Mouse (Mus musculus): Measurements from ENCODE around the gene Eras. TPM values are rescaled to one million over a fixed set of nuclear protein-coding genes. Genes with fewer than 3 reads are reported as not detected.
A peak's percentile ranks its signal among the peaks of the same experiment; 100 is the strongest.
"Not testable (repeated sequence)": the region's sequence is repeated elsewhere in the genome, so short reads cannot be mapped to it uniquely, and the experiment has no call there.

Gene Eras
- total RNA-seq, 2 experiments from 2014 or later = not detected

DNA sequence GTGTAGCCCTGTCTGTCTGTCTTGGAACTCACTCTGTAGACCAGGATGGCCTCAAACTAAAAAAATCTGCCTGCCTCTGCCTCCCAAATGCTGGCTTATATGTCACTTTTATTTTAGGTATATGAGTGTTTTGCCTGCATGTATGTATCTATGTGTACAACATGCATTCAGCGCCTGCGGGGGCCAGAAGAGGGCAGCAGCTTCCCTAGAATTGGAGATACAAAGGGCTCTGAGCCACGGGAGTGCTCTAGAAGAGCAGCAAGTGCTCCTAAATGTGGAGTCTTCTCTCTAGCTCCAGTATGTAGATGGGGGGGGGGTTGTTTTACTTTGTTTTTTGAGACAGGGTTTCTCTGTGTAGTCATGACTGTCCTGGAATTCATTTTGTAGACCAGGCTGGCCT is 12.7 kb downstream of the Eras start:
- intact Hi-C loops (cut with DNase I) = loop anchor here (2.0 kb wide), 1 partner anchor 101 kb away; no protein-coding TSS in a partner anchor
- peak in 1 of 2 experiments; percentile 14 for DNase-seq

DNA sequence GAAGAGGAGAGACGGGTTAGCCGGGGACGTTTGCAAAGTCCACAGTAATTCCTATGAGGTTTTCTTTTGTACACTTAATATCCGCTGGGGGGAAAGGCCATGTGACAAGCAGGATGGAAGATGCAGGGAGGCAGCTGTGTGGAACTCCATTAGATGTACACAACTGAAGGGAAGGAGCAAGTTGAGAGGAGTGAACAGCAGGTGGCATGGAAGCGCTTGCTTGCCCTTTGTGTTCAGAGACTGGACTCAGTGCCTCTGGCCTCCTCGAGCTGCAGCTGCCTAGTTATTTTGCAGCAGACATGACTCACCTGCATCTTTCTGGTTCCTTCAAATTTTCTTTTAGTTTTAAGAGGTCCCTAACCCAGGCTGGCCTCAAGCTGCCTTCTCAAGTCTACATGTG is 17.9 kb downstream of the Eras start:
- DNase-seq = no peak
- intact Hi-C loops (cut with DNase I) = no loop called here

DNA sequence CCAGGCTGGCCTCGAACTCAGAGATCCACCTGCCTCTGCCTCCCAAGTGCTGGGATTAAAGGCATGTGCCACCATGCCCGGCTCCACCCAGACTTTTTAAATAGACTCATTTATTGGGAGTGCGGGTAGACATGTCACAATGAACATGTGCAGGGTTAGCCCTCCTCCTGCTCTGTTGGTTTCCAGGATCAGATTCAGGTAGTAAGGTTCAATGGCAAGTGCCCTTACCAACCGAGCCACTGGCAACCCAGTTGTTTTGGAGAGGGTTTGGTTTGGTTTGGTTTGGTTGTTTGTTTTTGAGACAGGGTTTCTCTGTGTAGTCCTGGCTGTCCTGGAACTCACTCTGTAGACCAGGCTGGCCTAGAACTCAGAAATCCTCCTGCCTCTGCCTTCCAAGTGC is 19.2 kb downstream of the Eras start, which contains the start of gene Gm10490:
Gene Gm10490, plus strand, starts transcription at position 301 of the 400 bp plus-strand sequence.
- DNase-seq; intact Hi-C loops (cut with DNase I): not testable (repeated sequence)

DNA sequence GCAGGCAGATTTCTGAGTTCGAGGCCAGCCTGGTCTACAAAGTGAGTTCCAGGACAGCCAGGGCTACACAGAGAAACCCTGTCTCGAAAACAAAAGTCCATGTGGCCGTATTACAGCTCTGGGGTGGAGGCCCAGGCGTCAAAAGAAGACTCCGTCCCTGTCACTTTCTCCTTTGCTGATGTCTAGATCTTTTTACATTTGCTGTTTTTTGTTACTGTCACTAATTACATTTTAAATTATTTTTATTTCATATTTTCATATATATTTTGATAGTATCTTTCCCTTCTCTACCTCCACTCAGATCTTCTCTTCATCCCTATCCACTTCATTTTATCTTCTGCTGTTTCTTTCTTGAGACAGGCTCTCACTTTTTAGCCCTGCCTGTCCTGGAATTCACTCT is 20.7 kb downstream of the Eras start, which contains the start of gene Gm10491:
Gene Gm10491, minus strand, starts transcription at position 101 of the 400 bp plus-strand sequence.
- DNase-seq = no peak
- intact Hi-C loops (cut with DNase I) = no loop called here

DNA sequence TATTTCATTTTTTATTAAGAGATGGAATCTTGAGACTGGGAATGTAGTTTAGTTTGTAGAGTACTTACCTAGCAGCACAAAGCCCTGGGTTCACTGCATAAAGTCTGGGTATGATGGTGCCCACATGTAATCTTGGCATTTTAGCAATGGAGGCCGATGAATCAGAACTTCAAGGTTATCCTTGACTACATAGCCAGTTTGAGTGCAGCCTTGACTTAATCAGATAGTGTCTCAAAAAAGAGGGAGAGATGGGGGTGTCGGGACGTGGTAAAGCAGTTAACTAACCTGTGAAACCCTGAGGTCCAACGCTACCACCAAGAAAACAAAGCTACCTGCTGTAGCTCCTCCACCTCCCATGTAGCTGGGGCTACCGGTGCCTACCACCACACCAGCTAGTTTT is 24.0 kb downstream of the Eras start:
- intact Hi-C loops (cut with DNase I) = loop anchor here (5.0 kb wide), 1 partner anchor 168 kb away; the partner anchor contains the start of gene Suv39h1
- no peak for DNase-seq

DNA sequence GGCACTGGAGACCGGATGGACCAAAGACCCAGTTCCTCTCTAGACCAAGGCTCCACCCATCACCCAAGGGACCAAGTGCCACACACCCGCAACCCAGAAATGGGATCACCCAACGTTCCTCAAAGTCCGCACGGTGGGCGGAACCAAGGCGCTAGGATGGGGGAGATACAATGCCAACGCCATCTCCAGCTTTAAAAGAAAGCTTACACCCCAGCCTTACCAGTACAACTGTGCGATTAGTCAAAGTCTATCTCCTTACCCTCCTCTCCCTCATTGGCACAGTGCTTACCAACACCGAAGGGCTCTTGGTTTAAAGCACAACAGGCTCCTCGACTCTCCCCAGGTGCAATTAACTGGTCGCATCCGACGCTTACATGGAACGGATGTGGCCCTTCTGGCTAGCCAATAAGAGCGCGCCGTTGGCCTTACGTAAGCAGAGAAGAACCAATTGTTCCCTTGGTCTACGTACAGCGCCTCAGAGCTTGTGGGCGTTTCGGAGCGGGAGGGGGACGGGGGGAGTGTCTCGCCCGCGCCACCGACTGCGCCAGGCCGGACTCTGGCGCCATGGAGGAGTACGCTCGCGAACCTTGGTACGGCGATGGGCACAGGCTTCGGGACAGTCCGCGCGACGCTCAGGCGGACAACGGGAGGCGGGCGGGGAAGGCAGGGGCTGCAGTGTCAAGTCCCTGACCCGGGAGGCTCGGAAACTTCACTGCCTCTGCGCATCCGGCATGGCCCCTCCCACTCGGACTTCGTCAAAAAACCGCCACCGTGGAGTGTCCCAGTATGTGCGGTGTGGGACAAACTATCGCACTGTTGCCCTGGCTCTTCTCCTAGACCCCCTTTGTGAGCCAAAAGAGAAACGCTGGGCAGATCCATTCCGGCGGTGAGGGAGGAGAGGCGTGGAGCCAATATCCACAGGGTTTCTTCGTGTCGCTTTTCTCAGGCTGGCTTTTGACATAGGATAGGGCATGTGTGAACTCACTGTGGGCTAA is 29.2 kb downstream of the Eras start, which contains the start of the genes Pqbp1 and Timm17b:
Gene Pqbp1, minus strand, starts transcription at position 390 of the 995 bp plus-strand sequence.
Gene Timm17b, plus strand, starts transcription at position 478 of the 995 bp plus-strand sequence.
- DNase-seq = peak; percentile 80 to 81
- intact Hi-C loops (cut with DNase I) = no loop called here

DNA sequence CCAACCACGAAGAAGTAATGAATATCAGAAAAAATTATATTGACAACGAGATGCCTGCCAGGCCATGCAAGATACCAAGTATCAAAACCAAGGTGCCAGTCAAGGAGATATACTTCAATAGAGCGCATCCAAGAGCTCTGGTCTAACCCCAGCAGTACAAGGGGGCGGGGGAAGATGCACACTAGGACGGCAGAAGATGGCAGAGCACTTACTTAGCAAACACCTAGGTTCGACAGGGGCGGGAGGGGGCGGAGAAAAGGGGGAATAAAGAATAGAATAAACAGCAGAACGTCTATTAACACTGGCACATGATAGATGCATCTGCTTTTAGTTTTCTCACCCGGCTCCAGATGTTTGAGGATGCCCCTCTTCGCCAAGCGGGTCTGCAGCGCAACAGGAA is 30.2 kb downstream of the Eras start:
- intact Hi-C loops (cut with DNase I) = no loop called here
- DNase-seq = no peak

DNA sequence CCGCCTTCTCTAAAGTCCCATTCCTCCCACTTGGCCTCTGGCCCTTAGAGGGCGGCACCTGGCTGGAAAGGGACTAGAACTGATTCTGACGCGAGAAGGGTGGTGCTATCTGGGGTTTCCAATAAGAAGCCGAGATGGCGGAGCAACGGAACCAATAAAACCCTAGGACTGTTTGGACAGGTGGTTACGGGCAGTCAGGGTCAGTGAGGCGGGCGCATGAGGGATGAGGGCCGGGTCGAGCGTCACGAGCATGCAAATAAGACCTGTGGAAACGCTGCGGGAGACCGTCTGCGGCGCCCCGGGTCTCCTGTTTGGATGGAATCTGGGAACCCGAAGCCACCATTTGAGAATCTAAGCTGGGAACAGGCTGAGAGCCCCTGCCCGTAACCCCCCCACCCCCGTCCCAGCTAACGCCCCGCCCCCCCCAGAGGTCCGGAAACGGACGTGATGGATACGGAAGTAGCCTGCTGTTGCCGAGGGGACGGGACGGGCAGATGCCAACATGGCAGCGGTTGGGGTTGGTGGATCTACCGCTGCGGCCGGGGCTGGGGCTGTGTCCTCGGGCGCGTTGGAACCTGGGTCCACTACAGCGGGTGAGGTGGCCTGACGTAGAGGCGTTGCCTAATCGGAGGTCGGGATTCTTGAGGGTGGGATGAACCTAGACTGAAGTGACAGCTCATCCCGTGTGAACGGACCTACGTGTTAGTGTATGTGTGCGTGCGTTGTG is 44.4 kb downstream of the Eras start, which contains the start of gene Slc35a2:
Gene Slc35a2, plus strand, starts transcription at position 188 of the 727 bp plus-strand sequence.
- intact Hi-C loops (cut with DNase I) = loop anchor here (10.0 kb wide), 1 partner anchor 89 kb away; no protein-coding TSS in a partner anchor

DNA sequence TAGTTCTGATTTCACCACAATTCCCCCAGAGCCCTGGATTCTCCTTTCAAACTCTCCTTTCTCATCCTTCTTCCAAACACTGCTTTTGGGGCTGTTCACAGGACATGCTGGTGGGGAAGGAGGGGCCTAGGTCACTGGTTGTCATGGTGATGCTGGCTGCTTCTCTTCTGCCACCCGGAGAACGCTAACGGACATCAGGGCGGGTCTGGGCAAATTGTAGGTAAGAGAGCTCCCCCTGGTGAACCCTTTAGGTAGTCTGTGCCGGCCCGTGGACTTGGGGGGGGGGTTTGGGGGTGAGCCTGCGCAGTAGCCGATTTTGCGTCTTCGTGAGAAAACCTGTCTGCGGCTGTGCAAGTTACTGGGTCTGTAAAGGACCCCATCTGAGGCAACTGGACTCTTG is 48.6 kb downstream of the Eras start:
- intact Hi-C loops (cut with DNase I) = loop anchor here (10.0 kb wide), 1 partner anchor 85 kb away; no protein-coding TSS in a partner anchor

More for the DNA sequence above, 44.4 kb downstream of the Eras start, which contains the start of gene Slc35a2:
- DNase-seq = peak; percentile 83 to 84

DNA sequence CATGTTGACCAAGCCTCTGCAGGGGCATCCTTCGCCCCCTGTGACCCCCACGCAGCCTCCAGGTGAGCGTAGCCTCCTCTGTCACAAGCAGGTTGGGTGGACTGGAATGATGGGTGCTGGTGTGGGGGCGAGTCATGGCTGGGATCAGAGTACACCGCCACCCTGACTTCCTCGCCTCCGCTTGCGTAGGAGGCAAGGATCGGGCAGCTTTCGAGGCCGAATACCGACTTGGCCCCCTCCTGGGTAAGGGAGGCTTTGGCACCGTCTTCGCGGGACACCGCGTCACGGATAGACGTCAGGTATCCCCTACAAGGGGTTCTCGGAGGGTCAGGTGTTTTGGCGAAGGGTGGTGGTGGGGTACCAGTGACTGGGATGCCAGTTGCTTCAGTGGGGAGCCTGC is 49.9 kb downstream of the Eras start:
- intact Hi-C loops (cut with DNase I) = no loop called here
- no peak for DNase-seq

More for the DNA sequence above, 48.6 kb downstream of the Eras start:
- peak; percentile 39 to 40 for DNase-seq

DNA sequence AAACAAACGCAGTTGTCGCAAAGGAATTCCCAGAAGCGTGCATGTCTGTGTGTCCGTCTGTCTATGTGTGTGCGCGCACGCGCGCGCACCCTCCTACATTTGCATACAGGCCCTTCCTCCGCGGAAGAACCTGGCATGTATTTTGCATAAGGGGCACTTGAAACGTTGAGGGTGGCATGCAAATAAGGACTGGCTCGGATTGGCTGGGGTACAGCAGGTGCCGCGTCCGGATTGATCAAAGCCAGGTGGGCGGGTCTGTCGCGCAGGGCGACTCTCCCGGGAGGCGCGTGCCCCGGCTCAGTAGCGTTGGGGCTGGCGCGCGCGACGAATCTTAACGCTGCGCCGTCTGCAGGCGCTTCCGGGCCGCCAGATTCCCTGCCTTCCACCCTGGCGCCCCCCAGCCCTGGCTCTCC is 50.4 kb downstream of the Eras start, which contains the start of gene Pim2:
Gene Pim2, plus strand, starts transcription at position 256 of the 413 bp plus-strand sequence.
- peak; percentile 57 to 61 for DNase-seq
- intact Hi-C loops (cut with DNase I) = no loop called here

Other genes starting within 250 kb of the Eras start
- gene Magix, start 247.4 kb downstream of the Eras start, total RNA-seq (2021) = 10 to 100 TPM; 25.2 to 33.2 TPM
- gene Gpkow, start 231.5 kb downstream of the Eras start, total RNA-seq (2021) = 10 to 100 TPM; 19.1 to 21.4 TPM
- gene Wdr45, start 214.3 kb downstream of the Eras start, total RNA-seq (2021) = 10 to 100 TPM; 46.3 to 55.4 TPM
- under 1 TPM in 1 of 2 experiments, not detected in 1; 0.68 TPM for gene Gm45208, start 206.4 kb downstream of the Eras start, total RNA-seq (2021)
- 1 to 10 TPM; 5.4 to 5.7 TPM for gene Praf2, start 200.2 kb downstream of the Eras start, total RNA-seq (2021)
- 1 to 10 TPM in 1 of 2 experiments, under 1 TPM in 1; 0.42 to 1.8 TPM for gene Ccdc120, start 177.7 kb downstream of the Eras start, total RNA-seq (2021)
- gene Tfe3, start 166.0 kb downstream of the Eras start, total RNA-seq (2021) = 10 to 100 TPM; 14.3 to 17.3 TPM
- 10 to 100 TPM; 25.1 to 25.4 TPM for gene Gripap1, start 138.8 kb downstream of the Eras start, total RNA-seq (2021)
- under 1 TPM; 0.19 to 0.28 TPM for gene Kcnd1, start 106.3 kb downstream of the Eras start, total RNA-seq (2021)
- 10 to 100 TPM; 26.1 to 27.8 TPM for gene Otud5, start 87.2 kb downstream of the Eras start, total RNA-seq (2021)
- 1 to 10 TPM; 2.4 to 3.3 TPM for gene Pim2, start 50.3 kb downstream of the Eras start, total RNA-seq (2021)
- gene Slc35a2, start 44.6 kb downstream of the Eras start, total RNA-seq (2021) = 10 to 100 TPM; 13.2 to 16.7 TPM
- 10 to 100 TPM; 22.2 to 22.4 TPM for gene Pqbp1, start 29.3 kb downstream of the Eras start, total RNA-seq (2021)
- gene Timm17b, start 29.2 kb downstream of the Eras start, total RNA-seq (2021) = 10 to 100 TPM; 44.5 to 49.0 TPM
- gene Gm10491, start 20.8 kb downstream of the Eras start, total RNA-seq (2021) = not detected
- not detected for gene Gm10490, start 19.1 kb downstream of the Eras start, total RNA-seq (2021)
- gene Pcsk1n, start 8.8 kb downstream of the Eras start, total RNA-seq (2021) = under 1 TPM in 1 of 2 experiments, not detected in 1; 0.25 TPM
- gene Hdac6, start 19.3 kb upstream of the Eras start, total RNA-seq (2021) = 10 to 100 TPM; 11.1 to 11.8 TPM
- gene Gata1, start 49.5 kb upstream of the Eras start, total RNA-seq (2021) = under 1 TPM in 1 of 2 experiments, not detected in 1; 0.14 TPM
- not detected for gene Glod5, start 89.9 kb upstream of the Eras start, total RNA-seq (2021)
- gene Suv39h1, start 146.2 kb upstream of the Eras start, total RNA-seq (2021) = 1 to 10 TPM; 4.8 to 5.1 TPM
- 1 to 10 TPM; 1.9 to 2.5 TPM for gene Was, start 161.9 kb upstream of the Eras start, total RNA-seq (2021)
- gene Wdr13, start 204.3 kb upstream of the Eras start, total RNA-seq (2021) = 10 to 100 TPM; 39.4 to 44.4 TPM
- 10 to 100 TPM; 63.1 to 74.0 TPM for gene Rbm3, start 217.3 kb upstream of the Eras start, total RNA-seq (2021)
- 1 to 10 TPM; 3.9 to 5.6 TPM for gene Tbc1d25, start 247.6 kb upstream of the Eras start, total RNA-seq (2021)